Mouse (Mus musculus): ENCODE measurements around the gene Gramd1a.
A peak's percentile ranks its signal among the peaks of the same experiment; 100 is the strongest.

The Gramd1a gene

GRCm38 (mm10) chr7:31096892-31097564 is 58.7 kb downstream of the Gramd1a start:
- DNase-seq (ENCODE audit: low read depth, low spot score): no peak

DNA sequence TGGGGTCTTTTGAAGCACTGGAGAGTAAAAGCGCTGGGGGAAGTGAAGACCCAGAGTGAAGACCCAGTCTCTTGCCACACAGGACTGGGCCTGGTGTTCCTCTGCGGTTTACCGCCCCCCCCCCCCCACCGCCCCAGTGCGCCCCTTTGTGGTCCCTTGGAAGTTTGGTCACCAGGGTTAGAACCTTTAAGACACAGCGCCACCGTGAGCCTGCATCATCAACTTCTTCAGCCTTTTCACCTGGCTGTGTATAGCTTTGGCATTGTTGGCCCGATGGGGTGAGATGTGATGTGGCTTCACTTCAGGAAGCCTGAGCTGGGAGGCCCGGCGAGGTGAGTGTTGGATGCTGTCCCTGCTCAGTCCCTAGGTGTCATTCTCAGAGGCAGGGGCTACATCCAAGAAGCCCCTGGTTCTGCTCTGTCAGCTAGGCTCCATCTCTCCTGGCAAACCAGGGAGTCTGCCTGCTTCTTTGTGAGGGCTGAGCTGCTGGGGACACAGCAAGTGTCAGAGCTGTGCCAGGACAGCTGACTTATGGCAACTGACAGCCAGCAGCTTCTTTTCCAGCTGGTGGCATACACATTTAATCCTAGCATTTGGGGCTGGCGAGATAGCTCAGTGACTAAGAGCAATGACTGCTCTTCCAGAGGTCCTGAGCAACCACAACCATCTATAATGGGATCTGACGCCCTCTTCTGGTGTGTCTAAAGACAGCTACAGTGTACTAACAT is 60.8 kb downstream of the Gramd1a start:
- peak; percentile 32 for DNase-seq (ENCODE audit: low read depth, low spot score)

DNA sequence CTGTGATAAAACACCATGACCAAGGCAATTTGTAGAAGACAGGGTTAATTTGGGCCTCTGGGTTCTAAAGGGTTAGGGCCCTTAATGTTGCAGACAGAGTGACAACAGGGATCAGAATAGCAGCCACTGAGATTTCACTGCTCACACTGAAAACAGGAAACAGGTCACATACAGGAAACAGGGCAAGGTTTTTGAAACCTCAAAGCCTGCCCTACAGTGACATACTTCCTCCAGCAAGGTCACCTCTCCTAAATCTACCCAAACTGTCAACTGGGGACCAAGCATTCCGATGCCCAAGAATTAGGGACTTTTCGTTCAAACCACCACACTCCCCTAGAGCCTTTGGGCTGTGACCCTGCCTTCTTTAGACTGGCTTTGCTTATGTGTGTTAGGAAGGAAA is 66.0 kb downstream of the Gramd1a start:
- DNase-seq (ENCODE audit: low read depth, low spot score): peak; percentile 82

DNA sequence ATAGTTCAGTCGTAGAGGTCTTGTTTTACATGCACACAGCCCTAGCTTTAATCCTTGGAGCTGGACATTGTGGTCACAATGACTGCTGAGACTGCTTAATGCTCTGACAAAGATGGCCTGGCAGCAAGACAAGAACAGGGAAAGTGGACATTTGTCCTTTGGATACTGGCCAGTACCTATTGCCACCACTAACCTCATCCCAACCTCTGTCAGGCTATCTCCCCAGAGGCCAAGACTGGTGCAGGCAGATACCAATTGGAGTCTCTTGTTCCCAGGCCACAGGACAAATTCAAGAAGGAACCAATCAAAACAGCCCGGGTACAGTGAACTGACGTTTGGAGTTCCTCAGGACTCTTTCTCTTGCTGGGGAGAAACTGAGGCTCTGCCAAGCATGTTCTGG is 67.5 kb downstream of the Gramd1a start:
- DNase-seq (ENCODE audit: low read depth, low spot score): no peak

- peak; percentile 57 for DNase-seq (ENCODE audit: low read depth, low spot score)
These were observed 68.4 kb downstream of the Gramd1a start for GRCm38 (mm10) chr7:31087262-31087661.

- peak; percentile 50 for DNase-seq (ENCODE audit: low read depth, low spot score)
These were observed 69.4 kb downstream of the Gramd1a start for GRCm38 (mm10) chr7:31086175-31086755.

GRCm38 (mm10) chr7:31085171-31085570 is 70.5 kb downstream of the Gramd1a start:
- no peak for DNase-seq (ENCODE audit: low read depth, low spot score)

DNA sequence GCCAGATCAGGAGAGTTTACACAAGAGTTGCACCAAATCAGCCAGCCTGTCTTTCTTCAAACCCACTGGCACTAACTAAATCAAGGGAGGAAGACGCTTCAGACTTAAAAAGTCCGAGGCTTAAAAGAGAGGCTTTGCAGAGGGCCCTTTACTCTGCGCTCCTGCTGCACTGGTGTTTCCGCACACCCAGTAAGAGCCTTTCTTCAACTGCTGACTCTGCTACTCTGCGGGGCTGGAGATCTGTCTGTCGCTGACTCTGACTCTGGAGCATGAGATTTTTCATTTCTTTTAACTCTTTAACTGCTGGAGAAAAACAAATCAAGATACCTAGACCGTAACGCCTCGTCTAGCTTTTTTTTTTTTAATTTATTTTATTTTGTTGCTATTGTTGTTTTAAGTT is 71.6 kb downstream of the Gramd1a start:
- no peak for DNase-seq (ENCODE audit: low read depth, low spot score)

- DNase-seq (ENCODE audit: low read depth, low spot score): no peak
These were observed 72.7 kb downstream of the Gramd1a start for GRCm38 (mm10) chr7:31082831-31083588.

- no peak for DNase-seq (ENCODE audit: low read depth, low spot score)
These were observed 73.6 kb downstream of the Gramd1a start for GRCm38 (mm10) chr7:31082106-31082505.

- DNase-seq (ENCODE audit: low read depth, low spot score): no peak
These were observed 74.6 kb downstream of the Gramd1a start for GRCm38 (mm10) chr7:31081106-31081505.

DNA sequence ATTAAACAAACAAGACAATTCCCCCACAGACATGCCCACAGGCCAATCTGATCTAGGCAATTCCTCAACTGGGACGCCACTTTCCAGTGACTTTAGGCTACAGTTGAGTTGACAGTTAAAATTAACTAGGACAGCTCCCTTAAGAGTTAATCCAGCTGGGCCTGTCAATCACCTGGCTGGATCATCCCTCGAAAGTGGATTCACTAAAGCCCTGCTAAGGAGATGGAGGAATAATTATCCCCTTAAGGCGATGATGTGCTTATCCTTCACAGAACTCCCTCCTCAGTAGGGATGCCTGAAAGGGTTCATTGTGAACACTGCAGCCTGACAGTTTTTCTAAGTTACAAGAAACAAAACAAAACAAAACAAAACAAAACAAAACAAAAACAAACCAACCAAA is 75.1 kb downstream of the Gramd1a start:
- DNase-seq (ENCODE audit: low read depth, low spot score): no peak
